Mouse (Mus musculus): ENCODE data around the gene Fam173b.

- TF ChIP-seq EP300 (IDR thresholded peaks at IDR 0.05; ENCODE audit: low read depth) (no peak), CTCF (IDR thresholded peaks at IDR 0.05; ENCODE audit: low read depth) (no peak)
These were observed 12.3 kb downstream of the Fam173b start for GRCm38 (mm10) chr15:31613826-31614453.
